Mouse (Mus musculus) liver, embryonic 14.5 days (tissue): ENCODE measurements around the gene Olfr1342.

ENCODE experiments used
- CTCF ChIP-seq: IDR thresholded peaks from 2 replicates; pipeline ENCODE4 v1.5.1; 2016; ENCODE audit warnings: antibody characterized with exemption, low read depth, control low read depth
- EP300 ChIP-seq: IDR thresholded peaks from 2 replicates; pipeline ENCODE4 v1.6.1; 2016; ENCODE audit warnings: antibody characterized with exemption, low read depth

DNA sequence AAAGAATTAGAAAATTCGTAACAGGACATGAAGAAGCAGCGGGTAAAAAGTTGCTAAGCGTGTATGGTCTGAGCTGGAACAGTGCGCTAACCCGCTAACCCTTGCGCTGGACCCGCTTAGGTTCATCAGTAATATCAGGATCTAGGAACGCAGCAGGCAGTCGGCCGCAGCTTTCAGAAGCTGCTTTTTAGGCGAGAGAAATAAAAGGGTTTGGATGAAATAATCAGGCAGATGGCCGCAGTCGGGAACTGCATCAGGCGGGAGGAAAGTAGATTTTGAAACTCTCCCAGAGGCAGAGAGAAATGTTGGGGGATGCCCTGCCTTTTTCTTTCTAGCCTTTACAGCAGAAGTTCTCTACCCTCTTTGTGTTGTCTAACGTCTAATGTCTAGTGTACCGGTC, 49.3 kb upstream of the Olfr1342 start:
- no peak for TF ChIP-seq CTCF
- TF ChIP-seq EP300, result no peak
